Mouse (Mus musculus): Measurements from ENCODE around the gene Lrrc71.

DNA sequence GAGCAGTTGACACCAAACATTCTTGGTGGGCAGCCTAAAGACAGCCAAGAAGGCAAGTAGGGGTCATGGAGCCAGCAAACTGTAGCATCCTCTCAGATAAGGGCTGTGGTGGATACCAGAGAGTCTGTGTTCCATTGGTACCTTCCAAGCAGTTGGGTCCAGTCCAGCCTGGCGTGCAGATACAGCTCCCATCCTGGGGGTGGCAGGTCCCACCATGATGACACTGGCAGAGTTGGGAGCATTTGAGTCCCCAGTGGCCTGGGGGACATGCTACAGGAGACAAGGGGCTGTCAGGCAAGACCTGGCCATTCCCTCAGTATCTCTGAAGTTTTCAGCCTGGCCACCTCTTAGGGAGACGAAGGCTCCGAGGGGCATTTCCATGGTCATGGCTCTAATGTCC lies 4.1 kb upstream of the Lrrc71 start:
- TF ChIP-seq POLR2A (IDR thresholded peaks at IDR 0.05; ENCODE audit: low read depth, low read length): no peak
- TF ChIP-seq CTCF (IDR thresholded peaks at IDR 0.05; ENCODE audit: extremely low read depth, insufficient read length, insufficient replicate concordance, low read depth, low read length): no peak
